Mouse (Mus musculus) bone marrow, adult 2 months (tissue): ENCODE measurements at regions not wholly inside any gene's neighbourhood (a gene's known extent, or its start where the extent isn't known, plus 50 kb on each side); places are given as distances from the start of the nearest gene placed in this dataset.

Experiments
- CTCF ChIP-seq: fragments of 200-500 bp; IDR thresholded peaks from 2 replicates; pipeline ENCODE4 v1.5.1; 2011; ENCODE audit warnings: low read length, control low read depth; ENCODE audit not compliant: control insufficient read depth, insufficient read depth
- POLR2A ChIP-seq: fragments of 200-500 bp; IDR thresholded peaks from 2 replicates; pipeline ENCODE4 v1.6.1; 2011; ENCODE audit warnings: low read depth, mild to moderate bottlenecking, control low read depth, low read length, borderline replicate concordance; ENCODE audit not compliant: control insufficient read depth

GRCm38 (mm10) chr14:79912610-79913009 lies 71.3 kb upstream of the Olfm4 start:
- TF ChIP-seq CTCF = peak; percentile 16; the same call in 1 of the 2 replicates
- no peak for TF ChIP-seq POLR2A
